Mouse (Mus musculus) heart, embryonic 14.5 days (tissue): ENCODE results near the gene Prap1. TPM values are rescaled to one million over a fixed set of nuclear protein-coding genes. Genes with fewer than 3 reads are reported as not detected.

Source experiments
- ATAC-seq: fragments of 200-750 bp; cut with Nextera tagmentation; 2 replicates; pipeline ENCODE4 v1.8.0; 2017; ENCODE audit warnings: low read depth, moderate TSS enrichment; ENCODE audit not compliant: insufficient number of reproducible peaks, insufficient read depth, low FRiP score
- H3K27ac ChIP-seq, 2 experiments: fragments of 200-500 bp in 1 of 2; fragments of 300-500 bp in 1 of 2; sonication (generic) in 1 of 2; replicated peaks in 1 of 2; 2 replicates each; pipeline ENCODE4 v1.5.1; 2012 to 2014; ENCODE audit warnings: low read depth in 2 of 2, low read length in 2 of 2, control low read depth in 1 of 2, mild to moderate bottlenecking in 1 of 2, mixed read lengths in 1 of 2; ENCODE audit not compliant: control insufficient read depth in 1 of 2, insufficient read depth in 1 of 2
- H3K27me3 ChIP-seq: fragments of 300-500 bp; sonication (generic); 2 replicates; pipeline ENCODE4 v1.6.1; 2014; ENCODE audit warnings: mild to moderate bottlenecking, low read length, control low read depth; ENCODE audit not compliant: control insufficient read depth, insufficient read depth
- H3K36me3 ChIP-seq: fragments of 300-500 bp; sonication (generic); 2 replicates; pipeline ENCODE4 v1.6.1; 2014; ENCODE audit warnings: mild to moderate bottlenecking, control low read depth, low read length, mixed read lengths; ENCODE audit not compliant: control insufficient read depth, insufficient read depth
- H3K4me1 ChIP-seq, 2 experiments: fragments of 200-500 bp in 1 of 2; fragments of 300-500 bp in 1 of 2; sonication (generic) in 1 of 2; 2 replicates each; pipeline ENCODE4 v1.6.1; 2012 to 2014; ENCODE audit warnings: low read length in 2 of 2, control low read depth in 1 of 2, mixed read lengths in 1 of 2; ENCODE audit not compliant: control insufficient read depth in 2 of 2, insufficient read depth in 2 of 2
- H3K4me2 ChIP-seq: fragments of 300-500 bp; sonication (generic); 2 replicates; pipeline ENCODE4 v1.6.1; 2014; ENCODE audit warnings: mild to moderate bottlenecking, low read length
- H3K4me3 ChIP-seq, 2 experiments: fragments of 200-500 bp in 1 of 2; fragments of 300-500 bp in 1 of 2; sonication (generic) in 1 of 2; 2 replicates each; pipeline ENCODE4 v1.5.1; 2012 to 2014; ENCODE audit warnings: low read length in 2 of 2, mild to moderate bottlenecking in 2 of 2, control low read depth in 1 of 2, low read depth in 1 of 2, moderate library complexity in 1 of 2; ENCODE audit not compliant: control insufficient read depth in 1 of 2, insufficient read depth in 1 of 2
- H3K9ac ChIP-seq: fragments of 300-500 bp; sonication (generic); 2 replicates; pipeline ENCODE4 v1.6.1; 2014; ENCODE audit warnings: mild to moderate bottlenecking, low read length
- H3K9me3 ChIP-seq: fragments of 300-500 bp; sonication (generic); 2 replicates; pipeline ENCODE4 v1.6.1; 2016; ENCODE audit warnings: low read length, control low read depth; ENCODE audit not compliant: control insufficient read depth
- WGBS: fragments of 180-500 bp; shearing (Covaris S2); extraction: QIAGEN DNeasy Blood & Tissue Kit; methylation state at CpG from one replicate; pipeline ENCODE4 v1.1.7; 2014; 5-methylcytosine and 5-hydroxymethylcytosine counted together
- polyA plus RNA-seq: library from polyadenylated mRNA; unstranded; fragments of >200 nt; fragmentation: Nextera tagmentation; extraction: Ambion mirVana; gene quantifications from 2 replicates; pipeline ENCODE4 v1.2.1, GENCODE M21; 2014

Gene Prap1
- polyA plus RNA-seq, 1 experiment from 2014 or later, result not detected

DNA sequence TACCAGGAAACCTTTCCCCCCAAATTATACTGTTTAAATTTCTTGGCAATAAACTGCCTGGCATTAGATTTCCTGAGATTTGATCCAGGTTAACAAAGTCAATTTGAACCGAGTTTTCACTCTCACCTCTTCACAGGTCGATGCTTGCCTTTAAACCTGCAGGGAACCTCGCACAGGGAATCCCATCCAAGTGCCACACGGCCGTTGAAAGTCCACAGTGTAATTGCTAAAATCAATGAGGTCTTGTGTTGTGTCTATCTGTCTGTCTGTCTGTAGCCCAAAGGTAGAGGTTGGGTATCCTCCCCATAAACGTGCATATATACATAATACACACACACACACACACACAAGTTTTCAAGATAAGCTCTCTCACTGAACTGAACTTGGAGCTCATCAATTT lies 25.8 kb upstream of the Prap1 start:
- Histone ChIP-seq H3K36me3 (no peaks in the 10 kb centered on the region), H3K4me3 (no peak overlapping the region), H3K27ac (no peak overlapping the region), H3K27me3 (peaks cover 48% of the 10 kb centered on the region), H3K4me2 (no peak overlapping the region), H3K9me3 (no peaks in the 10 kb centered on the region), H3K4me1 (peaks cover 0 to 4% of the 10 kb centered on the region in 2 experiments; a peak in 1 of 4 replicates), H3K9ac (no peak overlapping the region)
- WGBS, result 58% methylated on average over 6 of the region's 6 CpGs
- no peak for ATAC-seq

DNA sequence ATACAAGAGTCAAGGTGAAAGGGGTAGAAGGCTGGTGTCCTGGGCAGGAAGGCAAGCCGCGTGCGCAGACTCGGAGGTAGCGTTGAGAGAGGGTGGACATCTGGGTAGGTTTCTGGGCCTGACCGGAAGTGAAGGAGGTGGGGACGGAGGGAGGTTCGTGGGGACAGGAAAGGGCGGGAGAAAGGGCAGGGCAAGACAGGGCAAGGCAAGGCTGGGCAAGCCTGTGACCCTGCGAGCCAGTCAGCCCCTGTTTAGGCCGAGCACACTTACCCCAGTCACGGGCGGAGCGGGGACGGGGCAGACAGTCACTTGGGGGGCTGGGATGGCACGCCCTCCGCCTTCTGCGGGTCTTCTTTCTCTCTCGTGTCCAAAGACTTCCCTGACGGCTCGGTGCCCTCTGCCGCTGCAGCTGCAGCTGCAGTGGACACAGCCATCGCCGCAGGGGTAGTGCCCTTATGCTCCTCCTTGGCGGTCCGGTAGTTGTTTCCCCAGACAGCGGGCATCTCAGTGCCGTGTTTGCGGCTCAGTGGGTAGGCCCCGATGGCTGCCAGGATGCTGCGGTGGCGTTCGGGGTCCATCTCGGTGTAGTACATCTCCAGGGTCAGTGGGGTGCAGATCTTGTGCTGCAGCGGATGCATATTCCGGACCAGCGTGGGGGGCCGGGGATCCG lies 23.0 kb upstream of the Prap1 start:
- ATAC-seq, result 0 out of 2 replicates have a peak, but pooled peaks have one; percentile 33

DNA sequence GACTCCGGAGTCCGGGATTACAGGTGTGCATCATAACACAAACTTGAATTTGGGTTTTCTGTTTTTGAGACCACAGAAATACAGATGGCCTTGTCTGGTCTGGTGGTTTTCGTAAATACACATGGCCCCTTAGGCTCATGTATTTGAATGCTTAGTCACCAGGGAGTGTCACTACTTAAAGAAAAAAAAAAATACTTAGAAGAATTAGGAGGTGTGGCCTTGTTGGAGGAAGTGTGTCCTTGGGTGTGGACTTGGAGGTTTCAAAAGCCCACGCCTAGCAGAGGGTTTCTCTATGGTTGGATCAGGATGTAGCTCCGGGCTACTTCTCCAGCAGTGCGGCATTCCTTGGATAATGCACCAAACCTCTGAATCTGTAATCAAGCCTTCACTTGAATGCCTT lies 15.5 kb upstream of the Prap1 start:
- H3K27me3 ChIP-seq, result peaks cover 47% of the 10 kb centered on the region
- no peaks in the 10 kb centered on the region for H3K9me3 ChIP-seq
- no peak overlapping the region for H3K4me3 ChIP-seq
- no peak for ATAC-seq
- H3K9ac ChIP-seq, result no peak overlapping the region
- H3K4me2 ChIP-seq, result no peak overlapping the region
- no peak overlapping the region for H3K27ac ChIP-seq
- 73% methylated on average over 6 of the region's 6 CpGs for WGBS
- H3K36me3 ChIP-seq, result no peaks in the 10 kb centered on the region
- H3K4me1 ChIP-seq, result peaks cover 0 to 4% of the 10 kb centered on the region in 2 experiments; a peak in 1 of 4 replicates

More for the DNA sequence above, 23.0 kb upstream of the Prap1 start:
- Histone ChIP-seq H3K36me3 (no peaks in the 10 kb centered on the region), H3K9ac (peak overlapping the region; percentile 57), H3K4me2 (peak overlapping the region; percentile 69), H3K27me3 (peaks cover 25% of the 10 kb centered on the region), H3K9me3 (no peaks in the 10 kb centered on the region), H3K27ac (no peak overlapping the region), H3K4me1 (peaks cover 0 to 4% of the 10 kb centered on the region in 2 experiments; a peak in 1 of 4 replicates), H3K4me3 (peak overlapping the region; percentile 35 to 37)
- WGBS, result 27% methylated on average over 39 of the region's 39 CpGs

DNA sequence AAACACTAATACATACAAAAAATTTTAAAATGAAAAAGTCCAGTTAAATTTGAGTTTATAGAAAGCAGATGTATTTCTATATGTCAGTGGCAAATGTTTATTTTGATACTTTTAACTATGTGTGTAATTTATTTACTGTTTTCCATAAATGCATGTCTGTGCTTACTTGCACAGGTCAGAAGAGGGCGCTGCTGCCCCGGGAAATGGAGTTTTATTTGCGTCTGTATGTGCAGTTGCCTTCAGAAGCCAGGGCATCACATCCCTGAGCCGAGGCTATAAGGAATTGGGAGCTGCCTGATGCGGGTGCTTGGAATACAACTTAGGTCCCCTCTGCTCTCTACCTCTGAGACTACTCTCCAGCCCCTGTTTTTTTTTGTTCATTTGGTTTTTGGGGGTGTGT lies 14.5 kb upstream of the Prap1 start:
- Histone ChIP-seq H3K4me1 (peaks cover 0 to 4% of the 10 kb centered on the region in 2 experiments; a peak in 1 of 4 replicates), H3K9me3 (no peaks in the 10 kb centered on the region), H3K9ac (no peak overlapping the region), H3K4me2 (no peak overlapping the region), H3K27ac (no peak overlapping the region), H3K4me3 (no peak overlapping the region), H3K36me3 (no peaks in the 10 kb centered on the region), H3K27me3 (peaks cover 47% of the 10 kb centered on the region)
- WGBS, result 6% methylated on average over 5 of the region's 5 CpGs
- no peak for ATAC-seq

- H3K36me3 ChIP-seq, result no peaks in the 10 kb centered on the region
- peak overlapping the region; percentile 45 for H3K4me2 ChIP-seq
- H3K4me3 ChIP-seq, result peak overlapping the region; percentile 6 to 15; a peak in 1 of 4 replicates
- peaks cover 0 to 4% of the 10 kb centered on the region in 2 experiments; a peak in 1 of 4 replicates for H3K4me1 ChIP-seq
- no peaks in the 10 kb centered on the region for H3K9me3 ChIP-seq
- H3K27ac ChIP-seq, result no peak overlapping the region
- 5% methylated on average over 24 of the region's 24 CpGs for WGBS
- no peak overlapping the region for H3K9ac ChIP-seq
- H3K27me3 ChIP-seq, result peaks cover 44% of the 10 kb centered on the region
- no peak; the same call in 1 of the 2 replicates for ATAC-seq
These were observed 12.6 kb upstream of the Prap1 start for GRCm38 (mm10) chr7:140080503-140081156.

GRCm38 (mm10) chr7:140081408-140082241 lies 11.6 kb upstream of the Prap1 start:
- Histone ChIP-seq H3K27ac (no peak overlapping the region), H3K4me3 (no peak overlapping the region), H3K36me3 (no peaks in the 10 kb centered on the region), H3K4me2 (no peak overlapping the region), H3K4me1 (peaks cover 0 to 4% of the 10 kb centered on the region in 2 experiments; a peak in 1 of 4 replicates), H3K9ac (no peak overlapping the region), H3K27me3 (peaks cover 42% of the 10 kb centered on the region), H3K9me3 (no peaks in the 10 kb centered on the region)
- WGBS, result 22% methylated on average over 20 of the region's 20 CpGs
- no peak for ATAC-seq

- Histone ChIP-seq H3K4me1 (peaks cover 0 to 4% of the 10 kb centered on the region in 2 experiments; a peak in 1 of 4 replicates), H3K4me2 (no peak within 1 kb of the TSS), H3K4me3 (no peak within 1 kb of the TSS), H3K27ac (no peak within 1 kb of the TSS), H3K9ac (no peak within 1 kb of the TSS), H3K9me3 (no peaks in the 10 kb centered on the region), H3K36me3 (no peaks in the 10 kb centered on the region), H3K27me3 (peaks cover 42% of the 10 kb centered on the region)
- no peak for ATAC-seq
- WGBS, result 9% methylated on average over 18 of the region's 18 CpGs
These were observed 10.9 kb upstream of the Prap1 start, which contains the start of gene Caly for GRCm38 (mm10) chr7:140082242-140082678. Gene Caly, minus strand, starts transcription at chr7:140082548.
